Mouse (Mus musculus) spleen, adult 12 weeks (tissue): ENCODE data around the gene Rarg.

Experiments
- DNase-seq: peaks from one replicate; pipeline ENCODE4 v3.0.0; 2022; ENCODE audit warnings: low spot score

Gene Rarg

DNA sequence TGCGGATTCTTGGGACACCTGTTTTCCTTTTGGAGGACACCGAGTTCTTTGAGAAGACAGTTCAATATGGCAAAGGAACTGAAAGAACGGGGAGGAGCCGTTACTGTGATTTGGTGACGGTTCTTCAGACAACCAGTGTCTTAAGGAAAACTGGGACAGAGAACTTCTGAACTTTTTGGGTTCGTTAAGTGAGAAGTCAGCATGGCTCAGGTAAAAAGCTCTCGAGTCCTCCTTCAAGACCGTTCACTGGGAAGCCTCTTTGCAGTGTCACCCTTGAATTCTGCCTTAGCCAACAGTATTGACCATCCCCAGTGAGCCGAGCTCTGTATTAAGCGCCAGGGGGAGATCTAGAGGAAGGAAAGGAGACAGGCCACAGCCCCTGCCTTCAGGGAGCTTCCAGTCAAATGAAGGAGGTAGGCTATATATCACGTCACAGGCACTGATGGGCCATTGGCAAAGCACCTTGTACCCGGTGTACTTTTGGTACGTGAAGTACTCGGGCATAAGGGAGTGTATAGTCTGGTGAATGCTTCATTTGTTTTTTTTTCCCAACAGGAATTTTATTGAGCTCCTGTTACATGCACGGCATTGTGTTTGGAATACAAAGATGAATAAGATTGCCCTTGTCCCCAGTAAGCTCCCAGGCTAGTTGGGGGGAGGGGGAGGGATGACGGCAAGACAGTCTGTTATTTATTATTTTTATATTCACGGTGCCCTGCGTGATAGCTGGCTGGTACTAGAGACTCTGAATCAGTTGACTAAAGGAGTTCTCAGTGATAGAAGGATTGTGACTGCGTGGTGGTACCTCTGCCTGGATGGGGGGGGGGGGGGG lies 52.4 kb downstream of the Rarg start, which contains the start of gene Csad:
Gene Csad, minus strand, starts transcription at position 51 of the 832 bp plus-strand sequence.
- DNase-seq, result no peak

DNA sequence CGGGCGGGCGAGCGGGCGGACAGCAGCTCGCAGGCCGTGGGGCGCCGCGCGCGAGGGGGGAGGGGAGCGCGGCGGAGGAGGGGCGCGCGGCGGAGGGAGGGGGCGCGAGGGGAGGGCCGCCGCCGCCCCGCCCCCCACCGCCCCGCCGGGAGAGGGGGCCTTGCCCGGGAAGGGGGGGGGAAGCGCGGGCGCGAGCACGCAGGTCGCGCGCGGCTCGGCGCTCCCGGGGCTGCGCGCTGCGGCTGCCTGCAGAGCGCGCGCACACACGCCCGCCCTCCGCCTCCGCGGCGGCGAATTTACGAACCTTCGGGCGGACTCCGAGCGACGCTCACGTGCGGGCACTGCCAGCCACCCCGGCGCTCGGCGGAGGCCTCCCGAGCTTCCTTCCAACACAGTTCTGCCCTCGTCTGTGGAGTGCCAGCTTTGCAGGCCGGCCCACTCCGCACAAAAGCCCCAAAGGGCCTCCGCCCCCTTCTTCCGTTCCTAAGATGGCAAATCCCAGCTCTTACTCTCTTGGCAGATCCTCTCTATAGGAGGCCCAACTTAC lies 53.4 kb downstream of the Rarg start:
- DNase-seq, result peak; percentile 50

GRCm38 (mm10) chr15:102202971-102203834 lies 54.1 kb downstream of the Rarg start, which contains the start of gene Zfp740:
Gene Zfp740, plus strand, starts transcription at chr15:102203249.
- peak; percentile 86 for DNase-seq

DNA sequence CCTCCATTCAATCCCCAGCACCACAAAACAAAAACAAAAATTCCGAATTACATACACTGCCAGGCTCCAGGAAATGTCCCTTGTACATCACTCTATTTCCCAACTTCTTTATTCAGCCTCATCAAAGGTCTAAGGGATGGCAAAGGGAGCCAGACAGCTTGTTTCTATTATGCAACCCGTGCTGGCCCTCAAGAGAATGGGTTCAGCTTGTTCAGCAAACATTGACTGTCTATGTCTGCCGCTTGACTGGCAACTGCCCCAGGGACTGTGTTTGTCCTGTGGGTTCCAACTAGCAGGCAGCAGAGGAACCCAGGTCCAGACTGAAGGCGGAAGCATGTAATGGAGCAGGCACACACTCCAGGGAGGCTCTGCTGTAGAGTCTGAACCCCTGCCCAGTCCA lies 58.5 kb downstream of the Rarg start:
- no peak for DNase-seq

DNA sequence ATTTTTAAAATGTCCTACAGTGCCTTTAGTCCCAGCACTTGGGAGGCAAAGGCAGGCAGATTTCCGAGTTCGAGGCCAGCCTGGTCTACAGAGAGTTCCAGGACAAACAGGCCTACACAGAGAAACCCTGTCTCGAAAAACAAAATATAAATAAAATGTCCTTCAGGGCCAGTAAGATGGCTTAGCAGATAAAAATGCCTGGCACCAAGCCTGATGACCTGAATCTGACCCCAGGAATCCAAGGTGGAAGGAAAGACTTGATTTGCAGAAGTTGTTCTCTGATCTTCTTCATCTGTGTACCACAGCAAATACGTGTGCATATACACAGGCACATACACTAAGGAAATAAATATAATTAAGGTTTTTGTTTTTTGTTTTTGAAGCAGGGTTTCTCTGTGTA lies 61.9 kb downstream of the Rarg start:
- no peak for DNase-seq

GRCm38 (mm10) chr15:102194439-102194838 lies 62.9 kb downstream of the Rarg start:
- DNase-seq, result no peak

- no peak for DNase-seq
Observed at GRCm38 (mm10) chr15:102193652-102194051, 63.7 kb downstream of the Rarg start.

DNA sequence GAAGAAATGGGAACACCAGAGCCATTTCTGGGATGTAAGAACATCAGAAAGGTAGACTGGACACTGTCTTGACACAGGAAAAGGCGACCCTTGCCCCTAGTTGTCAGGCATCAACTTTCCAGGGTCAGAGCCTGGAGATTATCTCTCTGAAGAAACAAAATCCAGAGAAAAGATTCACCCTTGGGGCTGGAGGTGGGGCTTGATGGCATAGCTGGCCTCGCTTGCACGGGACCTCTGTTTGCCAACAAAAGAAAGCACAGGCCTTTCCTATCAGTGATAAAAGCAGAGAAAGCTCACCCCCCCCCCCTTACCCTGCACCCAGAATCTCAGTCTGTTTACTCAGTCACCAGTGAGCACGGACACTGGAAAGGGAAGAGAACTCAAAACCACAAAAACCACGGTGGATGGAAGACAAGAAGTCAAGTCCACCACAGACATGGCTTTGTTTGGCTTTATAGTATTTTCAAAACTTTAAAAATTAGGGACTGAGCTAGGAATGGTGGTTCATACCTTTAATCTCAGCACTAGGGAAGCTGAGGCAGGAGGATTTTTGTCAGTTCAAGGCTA lies 64.4 kb downstream of the Rarg start:
- no peak for DNase-seq

- no peak for DNase-seq
Observed at GRCm38 (mm10) chr15:102192271-102192812, 65.0 kb downstream of the Rarg start.

- DNase-seq, result no peak
Observed at GRCm38 (mm10) chr15:102191699-102192098, 65.6 kb downstream of the Rarg start.

GRCm38 (mm10) chr15:102188883-102189282 lies 68.4 kb downstream of the Rarg start:
- DNase-seq, result no peak

GRCm38 (mm10) chr15:102188096-102188495 lies 69.2 kb downstream of the Rarg start:
- DNase-seq, result no peak

- DNase-seq, result no peak
Observed at GRCm38 (mm10) chr15:102186239-102186638, 71.1 kb downstream of the Rarg start.
